Mouse (Mus musculus) stomach, embryonic 16.5 days (tissue): ENCODE results near the gene Taf6l. TPM values are rescaled to one million over a fixed set of nuclear protein-coding genes. Genes with fewer than 3 reads are reported as not detected.
"Not testable (repeated sequence)": the region's sequence is repeated elsewhere in the genome, so short reads cannot be mapped to it uniquely, and the experiment has no call there.

ENCODE experiments used
- ATAC-seq: fragments of 200-750 bp; cut with Nextera tagmentation; 2 replicates; pipeline ENCODE4 v1.8.0; 2017; ENCODE audit warnings: moderate number of reproducible peaks, moderate TSS enrichment; ENCODE audit not compliant: insufficient read depth, low FRiP score
- H3K27ac ChIP-seq: fragments of 300-500 bp; sonication (generic); 2 replicates; pipeline ENCODE4 v1.5.1; 2014; ENCODE audit warnings: low read length
- H3K27me3 ChIP-seq: fragments of 300-500 bp; sonication (generic); 2 replicates; pipeline ENCODE4 v1.6.1; 2014; ENCODE audit warnings: low read length, control low read depth, mixed read lengths; ENCODE audit not compliant: control insufficient read depth, insufficient read depth
- H3K36me3 ChIP-seq: fragments of 300-500 bp; sonication (generic); 2 replicates; pipeline ENCODE4 v1.6.1; 2014; ENCODE audit warnings: low read length; ENCODE audit not compliant: control insufficient read depth, insufficient read depth
- H3K4me1 ChIP-seq: fragments of 300-500 bp; sonication (generic); 2 replicates; pipeline ENCODE4 v1.6.1; 2014; ENCODE audit warnings: low read length, control low read depth, mixed read lengths; ENCODE audit not compliant: control insufficient read depth, insufficient read depth
- H3K4me2 ChIP-seq: fragments of 300-500 bp; sonication (generic); 2 replicates; pipeline ENCODE4 v1.6.1; 2014; ENCODE audit warnings: low read depth, low read length, mixed read lengths
- H3K4me3 ChIP-seq: fragments of 300-500 bp; sonication (generic); replicated peaks from 2 replicates; pipeline ENCODE4 v1.5.1; 2014; ENCODE audit warnings: mild to moderate bottlenecking, low read length
- H3K9ac ChIP-seq: fragments of 300-500 bp; sonication (generic); 2 replicates; pipeline ENCODE4 v1.6.1; 2014; ENCODE audit warnings: low read length
- H3K9me3 ChIP-seq: fragments of 300-500 bp; sonication (generic); replicated peaks from 2 replicates; pipeline ENCODE4 v1.6.1; 2016; ENCODE audit warnings: low read length, control low read depth; ENCODE audit not compliant: control insufficient read depth
- WGBS: fragments of 180-500 bp; shearing (Covaris S2); extraction: QIAGEN DNeasy Blood & Tissue Kit; methylation state at CpG from one replicate; pipeline ENCODE4 v1.1.7; 2014; 5-methylcytosine and 5-hydroxymethylcytosine counted together
- microRNA-seq: library from miRNA; unstranded; fragments of <30 nt; microRNA quantifications from one replicate; pipeline ENCODE4, GENCODE M21; 2016
- polyA plus RNA-seq: library from polyadenylated mRNA; unstranded; fragments of >200 nt; fragmentation: Nextera tagmentation; extraction: Ambion mirVana; gene quantifications from 2 replicates; pipeline ENCODE4 v1.2.1, GENCODE M21; 2015

Gene Taf6l
- polyA plus RNA-seq, 1 experiment from 2014 or later: 19.8 TPM

DNA sequence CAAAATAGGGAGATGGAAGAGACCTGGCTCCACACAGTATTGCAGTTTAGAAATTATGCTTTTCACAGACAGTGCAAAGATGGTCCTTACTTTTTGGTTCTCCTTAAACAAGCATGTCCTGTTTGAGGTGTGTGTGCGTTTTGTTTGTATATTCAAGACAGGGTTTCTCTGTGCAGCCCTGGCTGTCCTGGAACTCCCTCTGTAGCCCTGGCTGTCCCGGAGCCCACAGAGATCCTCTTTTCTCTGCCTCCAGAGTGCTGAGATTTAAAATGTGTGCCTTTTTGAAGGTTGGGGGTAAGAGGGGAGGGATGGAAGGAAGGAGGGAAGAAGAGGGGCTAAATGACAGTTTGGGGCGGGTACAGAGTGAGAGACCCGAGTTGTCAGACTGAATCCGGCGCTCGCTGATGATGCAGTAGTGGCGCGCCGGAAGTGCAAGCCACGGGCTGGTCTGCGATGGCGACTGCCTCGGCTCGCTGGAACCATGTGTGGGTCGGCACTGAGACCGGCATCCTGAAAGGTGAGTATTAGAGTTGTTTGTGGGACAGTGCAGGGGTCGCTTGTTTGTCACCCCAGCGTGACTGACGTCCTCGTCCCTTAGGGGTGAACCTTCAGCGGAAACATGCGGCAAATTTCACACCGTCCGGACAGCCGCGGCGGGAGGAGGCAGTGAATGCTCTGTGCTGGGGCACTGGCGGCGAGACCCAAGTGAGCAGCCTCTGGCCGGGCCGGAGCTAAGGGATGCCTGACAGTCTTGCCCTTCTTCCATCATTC, 50.6 kb downstream of the Taf6l start, which contains the start of gene Wdr74:
Gene Wdr74, plus strand, starts transcription at position 439 of the 771 bp plus-strand sequence.
- Histone ChIP-seq H3K4me2 (peak within 1 kb of the TSS; percentile 74), H3K9ac (peak within 1 kb of the TSS; percentile 92), H3K9me3 (no peaks in the 10 kb centered on the region), H3K27me3 (no peaks in the 10 kb centered on the region), H3K27ac (peak within 1 kb of the TSS; percentile 66), H3K4me3 (peak within 1 kb of the TSS; percentile 94), H3K4me1 (peaks cover 4% of the 10 kb centered on the region), H3K36me3 (peaks cover 11% of the 10 kb centered on the region)
- peak; percentile 91 for ATAC-seq
- under 1% methylated on average over 32 of the region's 32 CpGs for WGBS

DNA sequence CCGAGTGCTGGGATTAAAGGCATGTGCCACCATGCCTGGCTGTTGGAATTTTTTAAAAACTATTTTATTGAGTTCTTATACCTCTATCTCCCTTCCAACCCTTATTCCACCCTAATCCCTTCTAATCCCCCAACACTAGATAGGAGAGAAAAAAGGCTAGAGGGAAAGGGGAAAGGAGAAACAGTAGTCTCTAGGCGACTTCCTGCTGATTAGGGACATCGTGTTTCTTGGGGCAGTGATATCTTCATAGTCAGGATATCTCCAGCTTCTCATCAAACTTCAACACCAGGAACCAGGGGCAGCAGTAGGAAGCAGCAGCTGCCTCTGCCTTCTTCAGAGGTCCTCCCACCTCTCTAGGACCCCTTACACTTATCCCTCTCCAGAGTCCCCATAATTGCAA, 51.9 kb downstream of the Taf6l start:
- H3K27me3 ChIP-seq: no peaks in the 10 kb centered on the region
- no peaks in the 10 kb centered on the region for H3K9me3 ChIP-seq
- H3K4me3 ChIP-seq: no peak overlapping the region
- no peaks in the 10 kb centered on the region for H3K4me1 ChIP-seq
- H3K4me2 ChIP-seq: no peak overlapping the region
- 71% methylated on average over 3 of the region's 3 CpGs for WGBS
- H3K9ac ChIP-seq: no peak overlapping the region
- H3K27ac ChIP-seq: no peak overlapping the region
- H3K36me3 ChIP-seq: 0 out of 2 replicates have a peak, but pooled peaks cover under 1% of the 10 kb centered on the region
- no peak for ATAC-seq

- Histone ChIP-seq H3K4me1 (peaks cover 12% of the 10 kb centered on the region), H3K36me3 (peaks cover 26% of the 10 kb centered on the region)
- not testable (repeated sequence) for H3K4me3 ChIP-seq, ATAC-seq, H3K27me3 ChIP-seq, H3K4me2 ChIP-seq, H3K9me3 ChIP-seq, H3K27ac ChIP-seq, H3K9ac ChIP-seq
- WGBS: 40% methylated on average over 3 of the region's 3 CpGs
These were observed 57.7 kb downstream of the Taf6l start for GRCm38 (mm10) chr19:8728335-8729099.

GRCm38 (mm10) chr19:8727495-8728114, 58.6 kb downstream of the Taf6l start:
- Histone ChIP-seq H3K4me3 (no peak overlapping the region), H3K27me3 (no peaks in the 10 kb centered on the region), H3K36me3 (peaks cover 26% of the 10 kb centered on the region), H3K4me1 (peaks cover 12% of the 10 kb centered on the region), H3K4me2 (no peak overlapping the region), H3K27ac (no peak overlapping the region; the same call in 1 of the 2 replicates), H3K9ac (no peak overlapping the region), H3K9me3 (no peaks in the 10 kb centered on the region)
- no peak for ATAC-seq
- 23% methylated on average over 5 of the region's 5 CpGs for WGBS

DNA sequence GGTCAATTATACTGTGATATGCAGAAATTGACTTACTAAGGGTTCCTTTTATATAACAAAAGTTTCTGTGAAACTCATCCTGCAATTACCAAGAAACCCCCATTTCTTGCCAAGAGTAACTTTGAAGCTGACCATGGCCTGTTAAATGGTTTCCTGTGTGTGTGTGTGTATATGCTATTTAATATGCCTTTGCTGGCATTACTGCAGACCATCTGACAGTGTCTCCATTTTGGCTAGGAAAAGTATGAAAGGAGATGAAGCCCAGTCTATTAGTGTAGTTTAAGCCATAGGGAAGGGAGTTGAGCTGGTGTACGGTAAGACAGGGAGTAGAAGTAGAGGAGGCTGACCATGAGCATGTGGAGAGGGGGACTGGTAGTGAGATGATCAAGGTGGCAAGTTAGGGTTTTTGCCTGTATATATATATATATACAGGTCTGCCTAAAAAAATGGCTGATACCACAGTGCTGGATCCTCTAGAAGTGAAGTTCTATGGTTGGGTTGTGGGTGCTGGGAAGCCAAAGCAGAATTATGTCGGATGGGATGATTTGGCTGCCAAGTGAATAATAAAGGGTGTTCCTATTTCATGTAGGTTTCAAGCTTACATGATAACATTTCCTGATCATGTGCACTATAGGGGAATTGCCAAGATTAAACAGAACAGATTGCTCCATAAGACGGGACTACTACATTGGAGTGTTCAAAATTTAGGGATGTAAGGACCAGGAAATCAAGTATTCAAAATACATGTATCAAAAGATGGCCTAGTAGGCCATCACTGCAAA, 59.4 kb downstream of the Taf6l start:
- 31% methylated on average over 3 of the region's 3 CpGs for WGBS
- Histone ChIP-seq H3K4me2 (0 out of 2 replicates have a peak overlapping the region, but pooled peaks have one; percentile 85), H3K4me3 (no peak overlapping the region), H3K27ac (peak overlapping the region; percentile 16; the same call in 1 of the 2 replicates), H3K9ac (no peak overlapping the region), H3K9me3 (no peaks in the 10 kb centered on the region), H3K27me3 (no peaks in the 10 kb centered on the region), H3K36me3 (peaks cover 26% of the 10 kb centered on the region), H3K4me1 (peaks cover 18% of the 10 kb centered on the region)
- no peak for ATAC-seq

- peak overlapping the region; percentile 97 for H3K4me3 ChIP-seq
- peak overlapping the region; percentile 85 for H3K4me2 ChIP-seq
- peaks cover 23% of the 10 kb centered on the region for H3K4me1 ChIP-seq
- 32% methylated on average over 4 of the region's 4 CpGs for WGBS
- H3K36me3 ChIP-seq: peaks cover 26% of the 10 kb centered on the region
- H3K9ac ChIP-seq: peak overlapping the region; percentile 97
- no peak for ATAC-seq
- H3K9me3 ChIP-seq: no peaks in the 10 kb centered on the region
- peak overlapping the region; percentile 95 for H3K27ac ChIP-seq
- H3K27me3 ChIP-seq: no peaks in the 10 kb centered on the region
These were observed 61.1 kb downstream of the Taf6l start for GRCm38 (mm10) chr19:8725081-8725613.

Small RNA genes lying within 50 kb of the gene (microRNA-seq; reads per million reads assigned to microRNA genes)
- gene Mir6992: not detected

Other genes with a start within 250 kb of the Taf6l start
- 0.09 and 0.17 TPM in 2 replicates for gene Slc22a8, start 195.2 kb downstream of the Taf6l start, polyA plus RNA-seq
- gene Slc22a6, start 168.4 kb downstream of the Taf6l start, polyA plus RNA-seq: 0.05 TPM in 1 of 2 replicates, not detected in the other
- gene Chrm1, start 122.6 kb downstream of the Taf6l start, polyA plus RNA-seq: 1.3 and 1.9 TPM in 2 replicates
- 111 and 116 TPM in 2 replicates for gene Slc3a2, start 63.0 kb downstream of the Taf6l start, polyA plus RNA-seq
- gene Wdr74, start 50.6 kb downstream of the Taf6l start, polyA plus RNA-seq: 83.0 and 83.5 TPM in 2 replicates
- gene 1700092M07Rik, start 45.7 kb downstream of the Taf6l start, polyA plus RNA-seq: 1.1 and 2.1 TPM in 2 replicates
- 146 and 148 TPM in 2 replicates for gene Stx5a, start 45.0 kb downstream of the Taf6l start, polyA plus RNA-seq
- 150 and 165 TPM in 2 replicates for gene Nxf1, start 29.3 kb downstream of the Taf6l start, polyA plus RNA-seq
- gene Tmem223, start 15.4 kb downstream of the Taf6l start, polyA plus RNA-seq: 137 and 143 TPM in 2 replicates
- gene Tmem179b, start 11.9 kb downstream of the Taf6l start, polyA plus RNA-seq: 88.9 and 96.9 TPM in 2 replicates
- 122 and 129 TPM in 2 replicates for gene Polr2g, start 12.2 kb upstream of the Taf6l start, polyA plus RNA-seq
- 4.4 and 4.5 TPM in 2 replicates for gene Zbtb3, start 16.1 kb upstream of the Taf6l start, polyA plus RNA-seq
- gene Ttc9c, start 32.9 kb upstream of the Taf6l start, polyA plus RNA-seq: 45.3 and 46.3 TPM in 2 replicates
- 4.5 and 4.7 TPM in 2 replicates for gene Hnrnpul2, start 33.6 kb upstream of the Taf6l start, polyA plus RNA-seq
- not detected in 2 replicates for gene AC129217.1, start 43.4 kb upstream of the Taf6l start, polyA plus RNA-seq
- gene Bscl2, start 51.0 kb upstream of the Taf6l start, polyA plus RNA-seq: 54.1 and 63.3 TPM in 2 replicates
- 10.4 and 10.7 TPM in 2 replicates for gene Gng3, start 52.8 kb upstream of the Taf6l start, polyA plus RNA-seq
- gene Lrrn4cl, start 64.4 kb upstream of the Taf6l start, polyA plus RNA-seq: 2.0 and 2.8 TPM in 2 replicates
- 170 and 175 TPM in 2 replicates for gene Ubxn1, start 85.1 kb upstream of the Taf6l start, polyA plus RNA-seq
- 59.9 and 66.2 TPM in 2 replicates for gene Uqcc3, start 94.5 kb upstream of the Taf6l start, polyA plus RNA-seq
- gene Lbhd1, start 97.3 kb upstream of the Taf6l start, polyA plus RNA-seq: 50.2 and 77.0 TPM in 2 replicates
- not detected in 2 replicates for gene Gm49403, start 97.5 kb upstream of the Taf6l start, polyA plus RNA-seq
- 74.3 and 75.6 TPM in 2 replicates for gene 1810009A15Rik, start 102.4 kb upstream of the Taf6l start, polyA plus RNA-seq
- 0.18 TPM in 1 of 2 replicates, not detected in the other for gene Gm49416, start 102.5 kb upstream of the Taf6l start, polyA plus RNA-seq
- 35.4 and 39.7 TPM in 2 replicates for gene Ints5, start 106.6 kb upstream of the Taf6l start, polyA plus RNA-seq
- 105 and 108 TPM in 2 replicates for gene Ganab, start 111.7 kb upstream of the Taf6l start, polyA plus RNA-seq
- 37.2 and 39.0 TPM in 2 replicates for gene B3gat3, start 134.0 kb upstream of the Taf6l start, polyA plus RNA-seq
- gene Rom1, start 142.9 kb upstream of the Taf6l start, polyA plus RNA-seq: 2.8 and 3.1 TPM in 2 replicates
- gene Eml3, start 143.1 kb upstream of the Taf6l start, polyA plus RNA-seq: 28.5 and 30.5 TPM in 2 replicates
- gene Mta2, start 155.5 kb upstream of the Taf6l start, polyA plus RNA-seq: 142 and 149 TPM in 2 replicates
- 30.0 and 34.9 TPM in 2 replicates for gene Tut1, start 167.4 kb upstream of the Taf6l start, polyA plus RNA-seq
- gene Eef1g, start 180.6 kb upstream of the Taf6l start, polyA plus RNA-seq: 401 and 441 TPM in 2 replicates
- 46.4 and 48.3 TPM in 2 replicates for gene Ahnak, start 202.9 kb upstream of the Taf6l start, polyA plus RNA-seq